Mouse (Mus musculus) liver, embryonic 14.5 days (tissue): ENCODE measurements around the gene 1700003F12Rik.

Experiments
- CTCF ChIP-seq: IDR thresholded peaks from 2 replicates; pipeline ENCODE4 v1.5.1; 2016; ENCODE audit warnings: antibody characterized with exemption, low read depth, control low read depth
- EP300 ChIP-seq: IDR thresholded peaks from 2 replicates; pipeline ENCODE4 v1.6.1; 2016; ENCODE audit warnings: antibody characterized with exemption, low read depth

DNA sequence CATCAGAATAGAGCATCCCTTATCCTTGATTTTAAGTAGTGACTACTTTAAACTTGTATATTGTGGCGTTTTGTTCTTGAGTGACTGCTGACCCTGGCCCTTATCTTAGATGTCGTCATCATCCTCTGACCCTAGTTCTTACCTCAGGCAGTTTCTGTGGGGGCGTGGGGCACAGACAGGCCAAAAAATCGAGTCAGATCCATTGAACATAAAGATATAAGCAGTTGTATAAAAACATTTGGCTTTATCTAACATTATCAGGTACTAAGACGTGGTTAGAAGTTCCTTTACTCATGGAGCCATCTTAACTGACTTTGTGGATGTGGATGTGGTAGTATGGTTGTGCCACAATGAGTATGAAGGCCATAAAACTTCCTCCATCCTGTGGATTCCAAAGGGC, 24.6 kb upstream of the 1700003F12Rik start:
- no peak for TF ChIP-seq EP300
- no peak for TF ChIP-seq CTCF
